Mouse (Mus musculus): ENCODE results near the gene Ube2c. TPM values are rescaled to one million over a fixed set of nuclear protein-coding genes. Genes with fewer than 3 reads are reported as not detected.

Gene Ube2c
- total and polyA plus RNA-seq, 2 experiments from 2014 or later: 18.1 to 38.5 TPM

GRCm38 (mm10) chr2:164735446-164735845, 34.3 kb upstream of the Ube2c start:
- no peaks in the 10 kb centered on the region for H3K27me3 ChIP-seq (ENCODE audit: insufficient read depth, low read length)
- H3K4me3 ChIP-seq (ENCODE audit: low read depth, low read length): no peak overlapping the region
- no peaks in the 10 kb centered on the region for H3K36me3 ChIP-seq (ENCODE audit: insufficient read depth, low read length)
- H3K9me3 ChIP-seq (ENCODE audit: low read length): no peaks in the 10 kb centered on the region
- no peak for TF ChIP-seq CTCF (IDR thresholded peaks at IDR 0.05)
- H3K27ac ChIP-seq (ENCODE audit: low read depth, low read length): no peak overlapping the region
- no peak overlapping the region for H3K9ac ChIP-seq (replicated peaks; ENCODE audit: low read length, poor library complexity, severe bottlenecking)
- no peaks in the 10 kb centered on the region for H3K4me1 ChIP-seq (ENCODE audit: insufficient read depth, low read length)
- H3K4me2 ChIP-seq (ENCODE audit: low read depth, low read length, poor library complexity, severe bottlenecking): no peak overlapping the region
- DNase-seq (ENCODE audit: low spot score) (no peak), ATAC-seq (ENCODE audit: low FRiP score) (no peak)
- 89% methylated on average over 5 of the region's 5 CpGs for WGBS

- 71% methylated on average over 3 of the region's 3 CpGs for WGBS
- TF ChIP-seq CTCF (IDR thresholded peaks at IDR 0.05): no peak
- H3K9ac ChIP-seq (replicated peaks; ENCODE audit: low read length, poor library complexity, severe bottlenecking): no peak overlapping the region
- no peaks in the 10 kb centered on the region for H3K9me3 ChIP-seq (ENCODE audit: low read length)
- no peak overlapping the region for H3K27ac ChIP-seq (ENCODE audit: low read depth, low read length)
- DNase-seq (ENCODE audit: low spot score): no peak
- H3K27me3 ChIP-seq (ENCODE audit: insufficient read depth, low read length): no peaks in the 10 kb centered on the region
- H3K36me3 ChIP-seq (ENCODE audit: insufficient read depth, low read length): no peaks in the 10 kb centered on the region
- ATAC-seq (ENCODE audit: low FRiP score): no peak
- no peaks in the 10 kb centered on the region for H3K4me1 ChIP-seq (ENCODE audit: insufficient read depth, low read length)
- H3K4me2 ChIP-seq (ENCODE audit: low read depth, low read length, poor library complexity, severe bottlenecking): no peak overlapping the region
- no peak overlapping the region for H3K4me3 ChIP-seq (ENCODE audit: low read depth, low read length)
Observed at GRCm38 (mm10) chr2:164737377-164738090, 32.2 kb upstream of the Ube2c start.

- no peak overlapping the region for H3K4me2 ChIP-seq (ENCODE audit: low read depth, low read length, poor library complexity, severe bottlenecking)
- WGBS: 63% methylated on average over 7 of the region's 7 CpGs
- no peak overlapping the region for H3K27ac ChIP-seq (ENCODE audit: low read depth, low read length)
- DNase-seq (ENCODE audit: low spot score) (no peak), ATAC-seq (ENCODE audit: low FRiP score) (no peak)
- H3K27me3 ChIP-seq (ENCODE audit: insufficient read depth, low read length): no peaks in the 10 kb centered on the region; the same call in 1 of the 2 replicates
- H3K4me1 ChIP-seq (ENCODE audit: insufficient read depth, low read length): peaks cover 1% of the 10 kb centered on the region; the same call in 1 of the 2 replicates
- H3K4me3 ChIP-seq (ENCODE audit: low read depth, low read length): no peak overlapping the region
- H3K9me3 ChIP-seq (ENCODE audit: low read length): no peaks in the 10 kb centered on the region
- no peak overlapping the region for H3K9ac ChIP-seq (replicated peaks; ENCODE audit: low read length, poor library complexity, severe bottlenecking)
- no peaks in the 10 kb centered on the region for H3K36me3 ChIP-seq (ENCODE audit: insufficient read depth, low read length)
- TF ChIP-seq CTCF (IDR thresholded peaks at IDR 0.05): no peak
Observed at GRCm38 (mm10) chr2:164739876-164740275, 29.8 kb upstream of the Ube2c start.

DNA sequence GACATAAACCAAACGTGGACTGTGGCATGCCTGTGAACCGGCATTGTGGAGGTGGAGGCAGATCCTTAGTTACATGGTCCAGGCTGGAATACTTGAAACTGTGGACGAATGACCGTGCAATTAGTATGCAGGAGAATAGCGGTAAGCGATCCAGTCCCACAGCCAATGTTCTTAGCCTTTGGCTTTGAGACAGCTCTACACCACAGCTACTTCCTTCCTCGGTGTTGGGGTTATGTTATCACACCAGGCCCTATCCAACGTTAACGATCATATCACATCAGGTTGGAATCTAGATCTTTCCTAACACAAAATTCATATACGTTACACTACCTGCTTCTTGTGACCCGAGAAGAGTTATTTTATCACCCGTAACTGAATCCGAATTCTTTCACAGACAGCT, 24.7 kb upstream of the Ube2c start:
- no peak overlapping the region for H3K27ac ChIP-seq (ENCODE audit: low read depth, low read length)
- H3K27me3 ChIP-seq (ENCODE audit: insufficient read depth, low read length): no peaks in the 10 kb centered on the region; the same call in 1 of the 2 replicates
- H3K4me2 ChIP-seq (ENCODE audit: low read depth, low read length, poor library complexity, severe bottlenecking): peak overlapping the region; percentile 79
- 74% methylated on average over 13 of the region's 13 CpGs for WGBS
- H3K9me3 ChIP-seq (ENCODE audit: low read length): no peaks in the 10 kb centered on the region
- no peak for TF ChIP-seq CTCF (IDR thresholded peaks at IDR 0.05)
- H3K9ac ChIP-seq (replicated peaks; ENCODE audit: low read length, poor library complexity, severe bottlenecking): no peak overlapping the region
- ATAC-seq (ENCODE audit: low FRiP score) (no peak), DNase-seq (ENCODE audit: low spot score) (no peak)
- peaks cover 9% of the 10 kb centered on the region; the same call in 1 of the 2 replicates for H3K4me1 ChIP-seq (ENCODE audit: insufficient read depth, low read length)
- peaks cover 4% of the 10 kb centered on the region; the same call in 1 of the 2 replicates for H3K36me3 ChIP-seq (ENCODE audit: insufficient read depth, low read length)
- H3K4me3 ChIP-seq (ENCODE audit: low read depth, low read length): peak overlapping the region; percentile 92

DNA sequence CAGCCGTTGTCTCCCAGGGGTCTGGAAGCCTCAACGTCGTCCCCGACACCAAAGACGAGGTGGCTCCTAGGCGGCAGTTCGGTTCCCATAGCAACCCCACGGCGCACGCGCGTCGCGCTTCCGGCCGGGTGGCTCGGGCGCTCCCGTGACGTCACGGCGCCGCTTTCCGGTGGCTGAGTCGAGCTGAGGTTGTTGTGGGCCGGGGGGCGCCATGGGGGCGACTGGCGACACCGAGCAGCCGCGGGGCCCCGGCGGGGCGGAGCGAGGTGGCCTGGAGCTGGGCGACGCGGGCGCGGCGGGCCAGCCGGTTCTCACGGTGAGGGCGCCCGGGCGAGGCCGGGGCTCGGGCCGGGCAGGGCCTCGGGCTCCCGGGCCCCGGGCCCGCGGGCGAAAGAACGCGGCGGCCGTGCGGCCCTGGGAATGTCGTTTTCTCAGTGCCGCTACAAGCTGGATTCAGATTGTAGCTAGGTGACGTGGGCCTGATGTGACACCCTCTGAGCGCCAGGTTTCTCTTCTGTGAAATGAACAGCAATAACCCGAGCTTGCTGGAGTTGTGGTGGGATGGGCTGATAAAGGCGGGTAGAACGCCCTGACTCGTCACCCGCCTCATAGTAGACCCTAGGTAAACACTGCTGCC, 23.7 kb upstream of the Ube2c start, which contains the start of the genes Wfdc3 and Dnttip1:
Wfdc3 (minus strand) TSS at position 89 of the 637 bp plus-strand sequence.
Dnttip1 (plus strand) TSS at position 141 of the 637 bp plus-strand sequence.
- Histone ChIP-seq H3K27me3 (ENCODE audit: insufficient read depth, low read length) (no peaks in the 10 kb centered on the region; the same call in 1 of the 2 replicates), H3K4me2 (ENCODE audit: low read depth, low read length, poor library complexity, severe bottlenecking) (peak within 1 kb of the TSS; percentile 79), H3K9ac (replicated peaks; ENCODE audit: low read length, poor library complexity, severe bottlenecking) (peak within 1 kb of the TSS; percentile 94), H3K4me1 (ENCODE audit: insufficient read depth, low read length) (peaks cover 9% of the 10 kb centered on the region; the same call in 1 of the 2 replicates), H3K27ac (ENCODE audit: low read depth, low read length) (peak within 1 kb of the TSS; percentile 73), H3K4me3 (ENCODE audit: low read depth, low read length) (peak within 1 kb of the TSS; percentile 92), H3K9me3 (ENCODE audit: low read length) (no peaks in the 10 kb centered on the region), H3K36me3 (ENCODE audit: insufficient read depth, low read length) (peaks cover 4% of the 10 kb centered on the region; the same call in 1 of the 2 replicates)
- no peak for TF ChIP-seq CTCF (IDR thresholded peaks at IDR 0.05)
- under 1% methylated on average over 66 of the region's 70 CpGs for WGBS
- ATAC-seq (ENCODE audit: low FRiP score): peak; percentile 86
- peak; percentile 95 for DNase-seq (ENCODE audit: low spot score)

GRCm38 (mm10) chr2:164746693-164747092, 23.0 kb upstream of the Ube2c start:
- peak overlapping the region; percentile 92 for H3K4me3 ChIP-seq (ENCODE audit: low read depth, low read length)
- H3K27ac ChIP-seq (ENCODE audit: low read depth, low read length): peak overlapping the region; percentile 73
- H3K36me3 ChIP-seq (ENCODE audit: insufficient read depth, low read length): peaks cover 9% of the 10 kb centered on the region; the same call in 1 of the 2 replicates
- H3K4me2 ChIP-seq (ENCODE audit: low read depth, low read length, poor library complexity, severe bottlenecking): peak overlapping the region; percentile 79
- no peak for ATAC-seq (ENCODE audit: low FRiP score)
- no peak for DNase-seq (ENCODE audit: low spot score)
- no peak for TF ChIP-seq CTCF (IDR thresholded peaks at IDR 0.05)
- H3K9ac ChIP-seq (replicated peaks; ENCODE audit: low read length, poor library complexity, severe bottlenecking): peak overlapping the region; percentile 94
- H3K4me1 ChIP-seq (ENCODE audit: insufficient read depth, low read length): peaks cover 9% of the 10 kb centered on the region; the same call in 1 of the 2 replicates
- no peaks in the 10 kb centered on the region for H3K9me3 ChIP-seq (ENCODE audit: low read length)
- WGBS: 60% methylated on average over 8 of the region's 8 CpGs
- H3K27me3 ChIP-seq (ENCODE audit: insufficient read depth, low read length): no peaks in the 10 kb centered on the region; the same call in 1 of the 2 replicates
